8 mouse cellular contexts compared by ENCODE assay signal in genomic region chr11:62605619-62606298, GRCm38 (mm10). TPM values are rescaled to one million over a fixed set of nuclear protein-coding genes. Genes with fewer than 3 reads are reported as not detected.
DNase-seq lines count a peak whose midpoint lies in the region; ATAC-seq and TF ChIP-seq lines count a peak whose summit lies in the region.

No protein-coding gene starts in this region.

- H3K79me2 ChIP-seq in myocyte (ENCODE audit: control insufficient read depth, insufficient read depth) = peaks cover 25% of the 10 kb centered on the region

- TF ChIP-seq POLR2A in cortical plate, adult 2 months (IDR thresholded peaks at IDR 0.05; ENCODE audit: extremely low read depth, insufficient read depth, low read length) = peak; percentile 45; the same call in 1 of the 2 replicates
- peak; percentile 52 for TF ChIP-seq POLR2A in myocyte (IDR thresholded peaks at IDR 0.05; ENCODE audit: insufficient read length, low read depth)

- peaks cover 29% of the 10 kb centered on the region for H3K36me3 ChIP-seq in heart, embryonic 11.5 days (ENCODE audit: control insufficient read depth, insufficient read depth, low read length)
- H3K36me3 ChIP-seq in myocyte (ENCODE audit: control insufficient read depth, insufficient read depth) = peaks cover 42% of the 10 kb centered on the region

- 43% methylated on average over 10 of the region's 10 CpGs for WGBS in heart, embryonic 11.5 days (ENCODE audit: insufficient replicate concordance)

- no peak overlapping the region for H3ac ChIP-seq in myocyte (ENCODE audit: control insufficient read depth, insufficient read length)

- intact Hi-C loops in heart, postnatal 36 days (cut with DNase I) = no loop called here

- DNase-seq in heart, postnatal 36 days = no peak
- peak; percentile 22 for DNase-seq in induced T-regulatory cell, adult 2 months (ENCODE audit: low read depth)
- no peak for DNase-seq in left cerebral cortex, adult 18-20 months (ENCODE audit: low spot score in 2 of 2)
- no peak for DNase-seq in thymus, postnatal 25 days
- no peak for DNase-seq in urinary bladder, postnatal 14 days (ENCODE audit: low spot score)

- H3K9me3 ChIP-seq in heart, embryonic 11.5 days (replicated peaks; ENCODE audit: control insufficient read depth, low read length) = no peaks in the 10 kb centered on the region

- peak overlapping the region; percentile 86 for H3K4me2 ChIP-seq in heart, embryonic 11.5 days
- peak overlapping the region; percentile 90 for H3K4me2 ChIP-seq in myocyte (ENCODE audit: low read depth)

- no peak overlapping the region for H3K4me3 ChIP-seq in heart, embryonic 11.5 days (ENCODE audit: low read depth, low read length)
- H3K4me3 ChIP-seq in cortical plate, adult 2 months (ENCODE audit: insufficient read depth, low read length) = no peak overlapping the region
- H3K4me3 ChIP-seq in myocyte = peak overlapping the region; percentile 100

- peak overlapping the region; percentile 25; the same call in 1 of the 2 replicates for H3K27ac ChIP-seq in heart, embryonic 11.5 days (ENCODE audit: low read depth, low read length)
- no peak overlapping the region for H3K27ac ChIP-seq in cortical plate, adult 2 months (ENCODE audit: insufficient read depth, low read length)

- no peak for TF ChIP-seq CTCF in cortical plate, adult 2 months (IDR thresholded peaks at IDR 0.05; ENCODE audit: extremely low read depth, insufficient read depth, low read length)

- H3K4me1 ChIP-seq in heart, embryonic 11.5 days (ENCODE audit: control insufficient read depth, insufficient read depth, low read length) = peaks cover 14% of the 10 kb centered on the region
- no peaks in the 10 kb centered on the region; the same call in none of the 2 replicates for H3K4me1 ChIP-seq in cortical plate, adult 2 months (ENCODE audit: control insufficient read depth, insufficient read depth, low read length)

- H3K27me3 ChIP-seq in heart, embryonic 11.5 days (ENCODE audit: control insufficient read depth, insufficient read depth, low read length) = no peaks in the 10 kb centered on the region
- no peaks in the 10 kb centered on the region for H3K27me3 ChIP-seq in myocyte (ENCODE audit: control insufficient read depth, insufficient read depth, insufficient read length)

- no peak for ATAC-seq in heart, embryonic 11.5 days (replicated peaks; ENCODE audit: insufficient number of reproducible peaks, low FRiP score, low TSS enrichment)

- peak overlapping the region; percentile 55 for H3K9ac ChIP-seq in heart, embryonic 11.5 days (ENCODE audit: low read depth, low read length)

TF ChIP-seq in myocyte, 11 proteins besides CTCF, POLR2A, EP300 and RAD21:
- TF ChIP-seq MYOD1 (IDR thresholded peaks at IDR 0.05; ENCODE audit: control insufficient read depth in 1 of 3, insufficient read length in 2 of 3, low read depth in 2 of 3) = no peak
- peak in 1 of 3 experiments; percentile 20 for TF ChIP-seq MYOG (IDR thresholded peaks at IDR 0.05; ENCODE audit: control insufficient read depth in 1 of 3, insufficient read depth in 1 of 3, insufficient read length in 2 of 3, low read depth in 2 of 3)
- no peak for TF ChIP-seq SRF (IDR thresholded peaks at IDR 0.05; ENCODE audit: control insufficient read depth, insufficient read length, low read depth)
- TF ChIP-seq MAX (IDR thresholded peaks at IDR 0.05; ENCODE audit: low read depth) = no peak
- TF ChIP-seq POLR2AphosphoS2 (IDR thresholded peaks at IDR 0.05; ENCODE audit: insufficient read length, low read depth) = peak; percentile 83
TF ChIP-seq in myocyte: peak in this region for 2.

RNA-seq across cellular contexts. Expression of gene Trpv2, which starts 31.5 kb away (rescaled TPM):
- 4.1 and 4.4 TPM in 2 replicates for polyA plus RNA-seq in heart, embryonic 11.5 days (2014; fragmentation: Nextera tagmentation; extraction: Ambion mirVana)
- total RNA-seq in heart, postnatal 36 days (2021) = 1 to 10 TPM; 2.8 to 2.9 TPM
- polyA plus RNA-seq in cortical plate, adult 2 months (2012; rRNA removed) = 23.4 and 23.5 TPM in 2 replicates
- polyA plus RNA-seq in myocyte (2012; fragmentation: generic; extraction: Trizol) = 5.4 TPM
- 10 to 100 TPM; 21.1 to 21.2 TPM for total RNA-seq in left cerebral cortex, adult 18-20 months (2021)

RNA-seq across cellular contexts. Expression of gene Lrrc75a, which starts 42.6 kb away (rescaled TPM):
- 14.3 and 16.2 TPM in 2 replicates for polyA plus RNA-seq in heart, embryonic 11.5 days (2014; fragmentation: Nextera tagmentation; extraction: Ambion mirVana)
- 1 to 10 TPM; 4.4 to 7.1 TPM for total RNA-seq in heart, postnatal 36 days (2021)
- polyA plus RNA-seq in cortical plate, adult 2 months (2012; rRNA removed) = 19.7 and 22.1 TPM in 2 replicates
- 19.5 TPM for polyA plus RNA-seq in myocyte (2012; fragmentation: generic; extraction: Trizol)
- 10 to 100 TPM; 24.2 to 28.0 TPM for total RNA-seq in left cerebral cortex, adult 18-20 months (2021)

RNA-seq across cellular contexts. Expression of gene Mmgt2, which starts 42.7 kb away (rescaled TPM):
- polyA plus RNA-seq in heart, embryonic 11.5 days (2014; fragmentation: Nextera tagmentation; extraction: Ambion mirVana) = 45.0 and 47.6 TPM in 2 replicates
- 1 to 10 TPM; 5.4 to 9.9 TPM for total RNA-seq in heart, postnatal 36 days (2021)
- polyA plus RNA-seq in cortical plate, adult 2 months (2012; rRNA removed) = 36.2 and 39.3 TPM in 2 replicates
- polyA plus RNA-seq in myocyte (2012; fragmentation: generic; extraction: Trizol) = 29.2 TPM
- total RNA-seq in left cerebral cortex, adult 18-20 months (2021) = 10 to 100 TPM; 23.7 to 24.0 TPM

RNA-seq across cellular contexts. Expression of gene Ubb, which starts 54.8 kb away (rescaled TPM):
- 2,677 and 2,901 TPM in 2 replicates for polyA plus RNA-seq in heart, embryonic 11.5 days (2014; fragmentation: Nextera tagmentation; extraction: Ambion mirVana)
- total RNA-seq in heart, postnatal 36 days (2021) = 100 to 1,000 TPM; 708 to 720 TPM
- polyA plus RNA-seq in cortical plate, adult 2 months (2012; rRNA removed) = 3,210 and 3,262 TPM in 2 replicates
- 2,028 TPM for polyA plus RNA-seq in myocyte (2012; fragmentation: generic; extraction: Trizol)
- 1,000 to 10,000 TPM; 1,699 to 1,805 TPM for total RNA-seq in left cerebral cortex, adult 18-20 months (2021)
